Mouse (Mus musculus) cerebellum, adult 9-11 months (tissue): ENCODE results near the gene Mtcl1.
A peak's percentile ranks its signal among the peaks of the same experiment; 100 is the strongest.

Experiments
- DNase-seq: peaks from one replicate; pipeline ENCODE4 v3.0.0; 2022

Gene Mtcl1

GRCm38 (mm10) chr17:66449460-66450341 is at the start of gene Mtcl1:
Gene Mtcl1, minus strand, starts transcription at chr17:66449750.
- DNase-seq = peak; percentile 95

GRCm38 (mm10) chr17:66498598-66498997 is 49.0 kb upstream of the Mtcl1 start:
- no peak for DNase-seq

GRCm38 (mm10) chr17:66496589-66496988 is 47.0 kb upstream of the Mtcl1 start:
- no peak for DNase-seq

- peak; percentile 65 for DNase-seq
Observed at GRCm38 (mm10) chr17:66490022-66490601, 40.6 kb upstream of the Mtcl1 start.

GRCm38 (mm10) chr17:66486576-66486975 is 37.0 kb upstream of the Mtcl1 start:
- no peak for DNase-seq

GRCm38 (mm10) chr17:66485742-66486141 is 36.2 kb upstream of the Mtcl1 start:
- DNase-seq = peak; percentile 85

GRCm38 (mm10) chr17:66484965-66485364 is 35.4 kb upstream of the Mtcl1 start:
- DNase-seq = no peak

GRCm38 (mm10) chr17:66483651-66484454 is 34.3 kb upstream of the Mtcl1 start:
- no peak for DNase-seq

- no peak for DNase-seq
Observed at GRCm38 (mm10) chr17:66481295-66481694, 31.7 kb upstream of the Mtcl1 start.

- DNase-seq = no peak
Observed at GRCm38 (mm10) chr17:66480491-66481278, 31.1 kb upstream of the Mtcl1 start.

- no peak for DNase-seq
Observed at GRCm38 (mm10) chr17:66479813-66480490, 30.4 kb upstream of the Mtcl1 start.

- DNase-seq = no peak
Observed at GRCm38 (mm10) chr17:66479311-66479710, 29.8 kb upstream of the Mtcl1 start.

GRCm38 (mm10) chr17:66473205-66473604 is 23.7 kb upstream of the Mtcl1 start:
- no peak for DNase-seq

GRCm38 (mm10) chr17:66471775-66472174 is 22.2 kb upstream of the Mtcl1 start:
- DNase-seq = no peak

GRCm38 (mm10) chr17:66471252-66471651 is 21.7 kb upstream of the Mtcl1 start:
- no peak for DNase-seq

- DNase-seq = no peak
Observed at GRCm38 (mm10) chr17:66470020-66470419, 20.5 kb upstream of the Mtcl1 start.

- DNase-seq = no peak
Observed at GRCm38 (mm10) chr17:66457278-66457677, 7.7 kb upstream of the Mtcl1 start.

- peak; percentile 90 for DNase-seq
Observed at GRCm38 (mm10) chr17:66451143-66451542, 1.6 kb upstream of the Mtcl1 start.

- DNase-seq = peak; percentile 49
Observed at GRCm38 (mm10) chr17:66450526-66451070, 1.0 kb upstream of the Mtcl1 start.

GRCm38 (mm10) chr17:66448421-66449405 is 837 bp downstream of the Mtcl1 start:
- peak; percentile 63 for DNase-seq
